Mouse (Mus musculus) CH12.LX (cell line): ENCODE measurements around the gene Gzmm. TPM values are rescaled to one million over a fixed set of nuclear protein-coding genes. Genes with fewer than 3 reads are reported as not detected.

ENCODE experiments used
- DNase-seq: peaks from one replicate; pipeline ENCODE4 v3.0.0-alpha.2; 2013; ENCODE audit errors: extremely low read depth
- H3K27ac ChIP-seq: 2 replicates; pipeline ENCODE4 v1.5.1; 2012; ENCODE audit warnings: low read depth, mild to moderate bottlenecking, control low read depth, moderate library complexity; ENCODE audit not compliant: insufficient read depth
- H3K27me3 ChIP-seq: replicated peaks from 2 replicates; pipeline ENCODE3; 2012; ENCODE audit warnings: inconsistent platforms
- H3K36me3 ChIP-seq, 2 experiments: replicated peaks in 1 of 2; 2 replicates each; pipeline versions ENCODE3 to v1.6.1; 2012; ENCODE audit warnings: inconsistent platforms in 1 of 2, low read length in 1 of 2, mild to moderate bottlenecking in 1 of 2, mixed read lengths in 1 of 2, moderate library complexity in 1 of 2; ENCODE audit not compliant: control insufficient read depth in 1 of 2, insufficient read depth in 1 of 2
- H3K4me1 ChIP-seq, 2 experiments: 2 replicates each; pipeline ENCODE4 v1.6.1; 2012; ENCODE audit warnings: inconsistent platforms in 1 of 2, moderate library complexity in 1 of 2; ENCODE audit not compliant: insufficient read depth in 2 of 2, control insufficient read depth in 1 of 2
- H3K4me2 ChIP-seq: 2 replicates; pipeline ENCODE4 v1.6.1; 2012; ENCODE audit warnings: low read depth, mild to moderate bottlenecking, control low read depth; ENCODE audit not compliant: poor library complexity, insufficient read depth, severe bottlenecking
- H3K4me3 ChIP-seq, 3 experiments: fragments of 150-350 bp in 1 of 3; sonication (generic) in 1 of 3; replicated peaks in 1 of 3; 2 replicates each; pipeline versions ENCODE3 to v1.5.1; 2011 to 2012; ENCODE audit warnings: low read depth in 2 of 3, low read length in 2 of 3, mild to moderate bottlenecking in 2 of 3, moderate library complexity in 2 of 3, control low read depth in 1 of 3, improper control_type of control experiment in 1 of 3, inconsistent platforms in 1 of 3, mixed read lengths in 1 of 3; ENCODE audit not compliant: poor library complexity in 1 of 3
- H3K79me2 ChIP-seq: replicated peaks from 2 replicates; pipeline ENCODE4 v1.6.1; 2012; ENCODE audit warnings: mild to moderate bottlenecking, moderate library complexity; ENCODE audit not compliant: control insufficient read depth, poor library complexity, insufficient read depth, severe bottlenecking; ENCODE audit errors: extremely low read depth
- H3K9ac ChIP-seq: 2 replicates; pipeline ENCODE4 v1.6.1; 2012; ENCODE audit warnings: low read depth, mild to moderate bottlenecking, control low read depth, moderate library complexity; ENCODE audit not compliant: insufficient read depth
- H3K9me3 ChIP-seq: replicated peaks from 2 replicates; pipeline ENCODE3; 2012; ENCODE audit warnings: low read length, inconsistent platforms, mixed read lengths
- BHLHE40 ChIP-seq: IDR thresholded peaks from 2 replicates; pipeline ENCODE4 v1.6.1; 2011; ENCODE audit warnings: mild to moderate bottlenecking, low read depth, low read length, improper control_type of control experiment
- CHD2 ChIP-seq: IDR thresholded peaks from 2 replicates; pipeline ENCODE4 v1.6.1; 2011; ENCODE audit warnings: low read length, improper control_type of control experiment
- CTCF ChIP-seq, 2 experiments: IDR thresholded peaks in 1 of 2; conservative IDR thresholded peaks in 1 of 2; 2 replicates each; pipeline ENCODE4 v1.5.1; 2011 to 2012; ENCODE audit warnings: low read depth in 2 of 2, low read length in 2 of 2, improper control_type of control experiment in 1 of 2, inconsistent platforms in 1 of 2, mild to moderate bottlenecking in 1 of 2, moderate library complexity in 1 of 2
- ELF1 ChIP-seq: IDR thresholded peaks from 2 replicates; pipeline ENCODE4 v1.6.1; 2014; ENCODE audit warnings: low read depth, mild to moderate bottlenecking, inconsistent platforms, low read length, improper control_type of control experiment
- EP300 ChIP-seq: IDR thresholded peaks from 2 replicates; pipeline ENCODE4 v1.6.1; 2011; ENCODE audit warnings: low read length, improper control_type of control experiment
- ETS1 ChIP-seq: conservative IDR thresholded peaks from 2 replicates; pipeline ENCODE4 v1.6.1; 2012; ENCODE audit warnings: low read depth, mild to moderate bottlenecking, inconsistent platforms, low read length, improper control_type of control experiment, moderate library complexity
- GABPA ChIP-seq: IDR thresholded peaks from 2 replicates; pipeline ENCODE4 v1.6.1; 2012; ENCODE audit warnings: low read depth, low read length, improper control_type of control experiment, inconsistent platforms; ENCODE audit not compliant: insufficient replicate concordance
- HCFC1 ChIP-seq: IDR thresholded peaks from 2 replicates; pipeline ENCODE4 v1.6.1; 2012; ENCODE audit warnings: low read depth, mild to moderate bottlenecking, inconsistent platforms, low read length, improper control_type of control experiment
- JUND ChIP-seq: conservative IDR thresholded peaks from 2 replicates; pipeline ENCODE4 v1.6.1; 2011; ENCODE audit warnings: low read depth, low read length, improper control_type of control experiment
- MAFK ChIP-seq: IDR thresholded peaks from 2 replicates; pipeline ENCODE4 v1.6.1; 2011; ENCODE audit warnings: low read length, improper control_type of control experiment; ENCODE audit not compliant: insufficient replicate concordance
- MAX ChIP-seq: IDR thresholded peaks from 2 replicates; pipeline ENCODE4 v1.6.1; 2011; ENCODE audit warnings: low read length, improper control_type of control experiment
- MEF2A ChIP-seq: IDR thresholded peaks from 2 replicates; pipeline ENCODE4 v1.6.1; 2014; ENCODE audit warnings: low read depth, mild to moderate bottlenecking, inconsistent platforms, low read length, improper control_type of control experiment, borderline replicate concordance
- MXI1 ChIP-seq: IDR thresholded peaks from 2 replicates; pipeline ENCODE4 v1.6.1; 2011; ENCODE audit warnings: mild to moderate bottlenecking, low read depth, low read length, improper control_type of control experiment
- MYC ChIP-seq: IDR thresholded peaks from 2 replicates; pipeline ENCODE4 v1.6.1; 2011; ENCODE audit warnings: low read depth, mild to moderate bottlenecking, improper control_type of control experiment, low read length
- NELFE ChIP-seq: IDR thresholded peaks from 2 replicates; pipeline ENCODE4 v1.6.1; 2011; ENCODE audit warnings: low read depth, low read length, improper control_type of control experiment
- PAX5 ChIP-seq: IDR thresholded peaks from 2 replicates; pipeline ENCODE4 v1.6.1; 2012; ENCODE audit warnings: low read length, inconsistent platforms, mixed read lengths
- POLR2A ChIP-seq: IDR thresholded peaks from 2 replicates; pipeline ENCODE4 v1.6.1; 2011; ENCODE audit warnings: low read depth, mild to moderate bottlenecking, improper control_type of control experiment, low read length
- POLR2AphosphoS2 ChIP-seq: IDR thresholded peaks from 2 replicates; pipeline ENCODE4 v1.6.1; 2011; ENCODE audit warnings: low read depth, low read length, improper control_type of control experiment
- RAD21 ChIP-seq: IDR thresholded peaks from 2 replicates; pipeline ENCODE4 v1.6.1; 2011; ENCODE audit warnings: low read depth, mild to moderate bottlenecking, low read length, improper control_type of control experiment, moderate library complexity
- SMC3 ChIP-seq: IDR thresholded peaks from 2 replicates; pipeline ENCODE4 v1.6.1; 2011; ENCODE audit warnings: low read depth, low read length, improper control_type of control experiment
- TBP ChIP-seq: conservative IDR thresholded peaks from 2 replicates; pipeline ENCODE4 v1.6.1; 2011; ENCODE audit warnings: low read depth, low read length, improper control_type of control experiment
- UBTF ChIP-seq: IDR thresholded peaks from 2 replicates; pipeline ENCODE4 v1.6.1; 2012; ENCODE audit warnings: low read depth, mild to moderate bottlenecking, inconsistent platforms, low read length, improper control_type of control experiment, moderate library complexity
- ZKSCAN1 ChIP-seq: IDR thresholded peaks from 2 replicates; pipeline ENCODE4 v1.6.1; 2012; ENCODE audit warnings: low read depth, inconsistent platforms, low read length, improper control_type of control experiment, borderline replicate concordance
- ZMIZ1 ChIP-seq: IDR thresholded peaks from 2 replicates; pipeline ENCODE4 v1.6.1; 2012; ENCODE audit warnings: low read depth, mild to moderate bottlenecking, inconsistent platforms, low read length, improper control_type of control experiment
- ZNF384 ChIP-seq: IDR thresholded peaks from 2 replicates; pipeline ENCODE4 v1.6.1; 2012; ENCODE audit warnings: low read depth, low read length, improper control_type of control experiment, inconsistent platforms
- dilution Hi-C: fragments of 300-500 bp; cut with MboI; formaldehyde crosslinking; loops from 2 replicates; pipeline ENCODE4 v1.14.3; 2020; ENCODE audit warnings: low sequenced_read_pairs; ENCODE audit not compliant: extremely low pct_unique_long_range_greater_than_20kb, extremely low pct_ligation_motif_present
- in situ Hi-C: fragments of 300-500 bp; cut with MboI; formaldehyde crosslinking; loops from 3 replicates; pipeline ENCODE4 v1.14.3; 2019; ENCODE audit warnings: low sequenced_read_pairs, low pct_ligation_motif_present, low pct_unique_long_range_greater_than_20kb, mixed read lengths
- polyA plus RNA-seq: library from polyadenylated mRNA; unstranded; fragments of >175 nt; gene quantifications from 2 replicates; pipeline ENCODE4 v1.2.1, GENCODE M21; 2012; ENCODE audit warnings: low read depth; ENCODE audit not compliant: insufficient read length
- total RNA-seq, 2 experiments: library from RNA; depleted of rRNA; stranded (reverse); fragments of 300-350 nt in 1 of 2; fragments of >200 nt in 1 of 2; gene quantifications; 2 replicates each; pipeline ENCODE4 v1.2.3; 2012 to 2014

The Gzmm gene
- total and polyA plus RNA-seq, 3 experiments = 0.17 to 0.73 (median 0.59) TPM

DNA sequence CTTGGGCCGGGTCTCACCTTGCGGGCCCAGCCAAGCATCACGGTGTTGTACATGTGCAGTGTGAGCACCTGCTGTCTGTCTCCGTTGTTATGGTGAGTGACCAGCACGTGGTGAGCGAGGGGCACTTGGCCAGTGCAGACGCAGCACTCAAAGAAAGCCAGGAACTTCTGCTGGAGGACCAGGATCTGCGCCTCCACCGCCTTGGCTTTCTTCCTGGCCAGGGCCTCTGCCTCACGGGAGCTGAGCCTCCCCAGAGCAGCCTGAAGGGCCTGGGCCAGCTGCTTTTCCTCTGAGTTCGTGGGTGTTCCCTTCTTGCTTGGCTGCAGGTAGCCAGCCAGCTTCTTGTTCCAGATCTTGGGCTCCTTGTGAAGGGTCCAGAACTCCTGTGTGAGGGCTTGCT, 54.3 kb downstream of the Gzmm start:
- in situ Hi-C loops = no loop called here
- Histone ChIP-seq H3K36me3 (peaks cover 62 to 70% of the 10 kb centered on the region in 2 experiments), H3K27ac (no peak overlapping the region), H3K4me3 (no peak overlapping the region), H3K27me3 (no peaks in the 10 kb centered on the region), H3K79me2 (peaks cover 8% of the 10 kb centered on the region), H3K4me2 (no peak overlapping the region), H3K4me1 (peaks cover 8 to 22% of the 10 kb centered on the region in 2 experiments), H3K9ac (no peak overlapping the region), H3K9me3 (peaks cover 3% of the 10 kb centered on the region)
- TF ChIP-seq ETS1 (no peak), CTCF (conservative IDR thresholded peaks at IDR 0.05 in 1 of 2, IDR thresholded peaks at IDR 0.05 in 1 of 2; ENCODE audit: low read depth in 2 of 2, low read length in 2 of 2) (no peak), ZMIZ1 (no peak), ZNF384 (no peak), POLR2AphosphoS2 (no peak), NELFE (no peak), UBTF (no peak), MXI1 (no peak), RAD21 (no peak), SMC3 (no peak)
- DNase-seq = no peak
- dilution Hi-C loops = no loop called here

GRCm38 (mm10) chr10:79743650-79744365, 55.0 kb downstream of the Gzmm start:
- Histone ChIP-seq H3K4me1 (peaks cover 8 to 28% of the 10 kb centered on the region in 2 experiments), H3K9me3 (no peaks in the 10 kb centered on the region), H3K79me2 (peaks cover 8% of the 10 kb centered on the region), H3K4me2 (no peak overlapping the region), H3K4me3 (no peak overlapping the region), H3K27me3 (no peaks in the 10 kb centered on the region), H3K9ac (no peak overlapping the region), H3K36me3 (peaks cover 56 to 63% of the 10 kb centered on the region in 2 experiments), H3K27ac (no peak overlapping the region)
- dilution Hi-C loops = no loop called here
- in situ Hi-C loops = no loop called here
- no peak for DNase-seq
- no peak for TF ChIP-seq JUND
- TF ChIP-seq HCFC1 = no peak
- TF ChIP-seq BHLHE40 = no peak
- TF ChIP-seq ZKSCAN1 = no peak
- no peak for TF ChIP-seq PAX5
- no peak for TF ChIP-seq MAX
- TF ChIP-seq ETS1 = no peak
- TF ChIP-seq MXI1 = no peak
- no peak for TF ChIP-seq ZNF384
- no peak for TF ChIP-seq GABPA
- no peak for TF ChIP-seq TBP
- no peak for TF ChIP-seq MEF2A
- no peak for TF ChIP-seq MAFK
- TF ChIP-seq NELFE = no peak
- no peak for TF ChIP-seq ELF1
- no peak for TF ChIP-seq CHD2
- no peak for TF ChIP-seq POLR2A
- TF ChIP-seq MYC = no peak
- no peak for TF ChIP-seq EP300
- no peak for TF ChIP-seq SMC3
